Mouse (Mus musculus) forebrain, embryonic 16.5 days (tissue): ENCODE data around the gene Amigo1. TPM values are rescaled to one million over a fixed set of nuclear protein-coding genes. Genes with fewer than 3 reads are reported as not detected.
A peak's percentile ranks its signal among the peaks of the same experiment; 100 is the strongest.
"Not testable (repeated sequence)": the region's sequence is repeated elsewhere in the genome, so short reads cannot be mapped to it uniquely, and the experiment has no call there.

ENCODE experiments used
- ATAC-seq: fragments of 200-750 bp; cut with Nextera tagmentation; 2 replicates; pipeline ENCODE4 v1.8.0; 2017; ENCODE audit warnings: mild to moderate bottlenecking, moderate library complexity
- H3K27ac ChIP-seq: fragments of 300-500 bp; sonication (generic); 2 replicates; pipeline ENCODE4 v1.5.1; 2014; ENCODE audit warnings: low read length, control low read depth
- H3K27me3 ChIP-seq: fragments of 300-500 bp; sonication (generic); replicated peaks from 2 replicates; pipeline ENCODE4 v1.6.1; 2014; ENCODE audit warnings: low read length; ENCODE audit not compliant: control insufficient read depth, insufficient read depth
- H3K36me3 ChIP-seq: fragments of 300-500 bp; sonication (generic); 2 replicates; pipeline ENCODE4 v1.6.1; 2014; ENCODE audit not compliant: control insufficient read depth, insufficient read depth
- H3K4me1 ChIP-seq: fragments of 300-500 bp; sonication (generic); replicated peaks from 2 replicates; pipeline ENCODE4 v1.6.1; 2014; ENCODE audit warnings: low read length; ENCODE audit not compliant: control insufficient read depth, insufficient read depth
- H3K4me2 ChIP-seq: fragments of 300-500 bp; sonication (generic); 2 replicates; pipeline ENCODE4 v1.6.1; 2014; ENCODE audit warnings: mild to moderate bottlenecking, low read length, control low read depth
- H3K4me3 ChIP-seq: fragments of 300-500 bp; sonication (generic); replicated peaks from 2 replicates; pipeline ENCODE4 v1.5.1; 2014; ENCODE audit warnings: mild to moderate bottlenecking, low read length, control low read depth
- H3K9ac ChIP-seq: fragments of 300-500 bp; sonication (generic); replicated peaks from 2 replicates; pipeline ENCODE4 v1.6.1; 2014; ENCODE audit warnings: low read depth, low read length, control low read depth
- H3K9me3 ChIP-seq: fragments of 300-500 bp; sonication (generic); 2 replicates; pipeline ENCODE4 v1.6.1; 2016; ENCODE audit warnings: low read length; ENCODE audit not compliant: control insufficient read depth
- WGBS: fragments of 180-500 bp; shearing (Covaris S2); extraction: QIAGEN DNeasy Blood & Tissue Kit; methylation state at CpG from one replicate; pipeline ENCODE4 v1.1.7; 2014; 5-methylcytosine and 5-hydroxymethylcytosine counted together
- polyA plus RNA-seq: library from polyadenylated mRNA; unstranded; fragments of >200 nt; fragmentation: Nextera tagmentation; extraction: Ambion mirVana; gene quantifications from 2 replicates; pipeline ENCODE4 v1.2.1, GENCODE M21; 2015

Gene Amigo1
- polyA plus RNA-seq, 1 experiment from 2014 or later, result 12.0 TPM

DNA sequence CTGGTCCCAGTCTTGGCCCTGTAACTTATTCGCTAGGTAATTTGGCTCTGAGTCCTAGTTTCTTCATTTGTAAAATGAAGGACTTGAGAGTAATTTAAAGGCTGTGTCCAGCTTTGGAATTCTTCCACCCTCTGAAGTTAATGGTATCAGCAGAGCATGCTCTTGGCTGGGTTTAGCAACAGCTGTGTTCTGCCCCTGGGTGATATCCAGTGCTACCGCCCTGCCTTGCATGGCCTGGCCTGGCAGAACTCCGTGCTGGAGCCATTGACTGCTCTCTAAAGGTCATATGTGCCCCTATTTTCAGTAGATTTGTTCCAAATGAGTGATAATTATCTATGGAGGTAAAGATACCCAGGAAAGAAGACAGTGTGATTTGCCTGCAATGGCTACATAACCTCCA is 34.5 kb downstream of the Amigo1 start:
- 70% methylated on average over 3 of the region's 3 CpGs for WGBS
- H3K9ac ChIP-seq, result no peak overlapping the region
- no peaks in the 10 kb centered on the region for H3K4me1 ChIP-seq

DNA sequence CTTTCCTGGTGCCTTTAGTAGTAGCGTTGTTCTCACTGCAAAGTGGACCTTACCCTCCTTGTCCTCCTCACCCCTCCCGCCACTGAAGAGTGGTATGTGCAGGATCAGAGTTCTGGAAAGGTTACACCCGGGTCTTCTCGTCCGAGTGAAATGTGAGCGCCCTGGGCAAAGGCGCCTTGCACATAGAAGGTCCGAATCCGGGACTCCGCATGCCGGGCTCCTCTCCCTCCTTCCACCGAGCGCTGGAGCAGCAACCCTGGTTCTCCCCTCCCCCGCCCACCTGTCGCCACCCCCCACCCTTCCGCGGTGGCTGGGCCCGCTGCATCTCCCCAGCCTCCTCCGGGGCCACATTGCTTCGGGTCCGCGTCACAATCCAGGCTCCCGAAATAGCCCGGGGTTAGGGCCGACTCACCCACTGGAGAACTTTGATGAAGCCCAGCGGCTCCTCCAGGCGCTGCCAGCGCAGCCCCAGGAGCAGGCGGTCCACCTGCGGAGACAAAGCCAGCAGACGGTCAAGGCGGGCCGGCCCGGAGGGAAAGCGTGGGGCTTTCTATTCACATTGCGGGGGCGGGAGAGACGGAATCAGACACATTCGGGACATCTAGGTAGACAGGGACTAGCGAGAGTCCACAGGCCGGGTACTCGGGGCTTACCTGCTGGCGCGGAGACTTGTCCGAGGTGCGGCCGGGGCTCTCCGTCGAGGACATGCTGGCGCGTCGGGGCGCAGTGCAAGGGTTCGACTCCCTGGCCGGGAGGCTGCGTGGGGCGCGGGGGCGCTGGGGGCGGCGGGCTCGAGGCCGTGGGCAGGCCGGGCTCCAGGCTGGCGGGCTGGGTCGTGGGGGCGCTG is 39.8 kb downstream of the Amigo1 start:
- Histone ChIP-seq H3K27me3 (peaks cover 16% of the 10 kb centered on the region), H3K4me2 (peak overlapping the region; percentile 82), H3K9ac (peak overlapping the region; percentile 47), H3K36me3 (no peaks in the 10 kb centered on the region), H3K27ac (no peak overlapping the region), H3K4me3 (peak overlapping the region; percentile 48), H3K4me1 (peaks cover 16% of the 10 kb centered on the region), H3K9me3 (no peaks in the 10 kb centered on the region)
- peak; percentile 61; the same call in 1 of the 2 replicates for ATAC-seq
- WGBS, result 2% methylated on average over 54 of the region's 67 CpGs

More for the DNA sequence above, 34.5 kb downstream of the Amigo1 start:
- no peak overlapping the region for H3K4me2 ChIP-seq
- peaks cover 6% of the 10 kb centered on the region; the same call in 1 of the 2 replicates for H3K27me3 ChIP-seq
- no peaks in the 10 kb centered on the region for H3K9me3 ChIP-seq
- no peak for ATAC-seq
- H3K4me3 ChIP-seq, result no peak overlapping the region
- H3K36me3 ChIP-seq, result no peaks in the 10 kb centered on the region
- no peak overlapping the region for H3K27ac ChIP-seq

DNA sequence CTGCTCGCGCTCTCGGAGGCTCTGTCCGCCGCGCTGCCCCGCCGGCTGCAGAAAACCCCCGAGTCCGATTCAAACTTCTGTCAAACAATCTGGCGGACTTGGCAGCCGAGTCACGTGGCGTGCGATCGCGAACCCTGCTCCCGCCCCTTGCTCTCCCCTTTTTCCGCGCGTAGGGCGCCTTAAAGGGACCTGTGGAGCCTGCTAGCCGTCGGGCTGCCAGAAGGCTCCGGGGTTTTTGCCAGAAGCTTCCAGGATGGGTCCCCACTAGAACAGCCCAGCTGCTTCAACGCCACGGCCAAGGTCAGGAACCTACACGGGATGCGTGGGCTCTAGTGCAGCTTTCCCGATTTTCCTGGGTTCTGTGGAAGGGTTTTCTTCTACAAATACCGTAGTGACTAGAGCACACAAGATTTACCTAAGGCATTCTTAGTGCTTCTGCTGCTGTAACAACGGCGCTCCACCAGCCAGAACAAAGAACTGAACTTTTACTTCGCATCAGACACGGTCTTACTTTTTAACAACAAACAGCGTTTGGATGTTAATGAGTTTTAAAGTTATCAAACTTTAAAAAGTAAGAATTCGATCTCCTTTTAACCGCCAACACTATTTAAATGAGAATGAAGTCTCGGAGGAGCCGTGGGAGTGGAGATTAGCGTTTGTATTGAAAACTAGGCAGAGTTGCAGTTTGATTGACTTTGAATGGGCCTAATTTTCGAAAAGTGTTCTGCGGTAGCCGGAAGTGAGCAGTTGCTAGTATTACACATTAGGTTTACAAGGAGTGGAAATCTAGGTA is 40.6 kb downstream of the Amigo1 start, which contains the start of gene Sypl2:
TSS of gene Sypl2 (minus strand) at position 91 of the 793 bp plus-strand sequence.
- Histone ChIP-seq H3K27me3 (peaks cover 16% of the 10 kb centered on the region), H3K4me2 (peak within 1 kb of the TSS; percentile 82), H3K4me3 (peak within 1 kb of the TSS; percentile 48), H3K27ac (no peak within 1 kb of the TSS), H3K9ac (peak within 1 kb of the TSS; percentile 47), H3K9me3 (no peaks in the 10 kb centered on the region), H3K36me3 (no peaks in the 10 kb centered on the region), H3K4me1 (peaks cover 16% of the 10 kb centered on the region)
- WGBS, result under 1% methylated on average over 43 of the region's 44 CpGs
- peak; percentile 63 for ATAC-seq

DNA sequence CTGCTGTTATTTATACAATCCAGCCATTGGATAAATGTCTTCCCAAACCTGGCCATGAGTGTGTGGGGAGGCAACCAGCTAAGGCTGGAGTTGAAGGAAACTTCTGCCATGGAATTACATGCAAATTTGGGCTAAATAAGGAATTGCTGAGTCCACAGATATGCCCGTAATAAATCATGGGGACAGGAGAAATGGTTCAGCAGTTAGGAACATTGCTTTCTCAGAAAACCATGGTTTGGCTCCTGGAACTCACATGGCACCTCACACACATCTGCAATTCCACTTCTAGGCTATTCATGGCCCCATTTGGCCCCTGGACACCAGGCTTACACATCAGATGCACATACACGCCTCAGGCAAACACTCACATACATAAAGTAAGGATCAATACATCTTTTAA is 41.4 kb downstream of the Amigo1 start:
- Histone ChIP-seq H3K4me3 (no peak overlapping the region), H3K9me3 (no peaks in the 10 kb centered on the region), H3K9ac (no peak overlapping the region), H3K27me3 (peaks cover 16% of the 10 kb centered on the region), H3K4me1 (peaks cover 16% of the 10 kb centered on the region), H3K27ac (no peak overlapping the region), H3K4me2 (peak overlapping the region; percentile 82), H3K36me3 (no peaks in the 10 kb centered on the region)
- no peak for ATAC-seq
- WGBS, result 80% methylated on average over 2 of the region's 2 CpGs

DNA sequence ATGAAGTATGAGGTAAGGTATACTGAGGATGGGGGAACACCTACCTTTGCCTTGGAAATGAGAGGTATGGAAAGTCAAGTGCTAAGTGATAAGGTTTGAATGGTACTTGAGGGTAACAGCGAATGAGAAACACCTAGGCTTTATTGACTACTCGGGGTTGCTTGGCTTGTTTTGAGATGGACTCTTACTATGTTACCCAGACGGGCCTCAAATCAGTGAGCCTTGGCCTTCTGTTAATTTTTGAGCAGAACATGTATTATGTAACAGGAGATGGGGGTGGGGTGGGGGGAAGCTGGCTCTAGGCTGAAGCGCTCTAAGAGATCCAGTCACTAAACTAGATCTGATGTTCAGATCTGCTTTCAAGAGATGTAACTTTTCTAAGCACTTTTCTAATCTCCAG is 45.5 kb downstream of the Amigo1 start:
- Histone ChIP-seq H3K36me3 (no peaks in the 10 kb centered on the region), H3K27me3 (peaks cover 8% of the 10 kb centered on the region), H3K9ac (no peak overlapping the region), H3K27ac (no peak overlapping the region), H3K4me2 (no peak overlapping the region), H3K9me3 (no peaks in the 10 kb centered on the region), H3K4me1 (peaks cover 7% of the 10 kb centered on the region), H3K4me3 (no peak overlapping the region)
- 95% methylated on average over 4 of the region's 4 CpGs for WGBS
- no peak for ATAC-seq

DNA sequence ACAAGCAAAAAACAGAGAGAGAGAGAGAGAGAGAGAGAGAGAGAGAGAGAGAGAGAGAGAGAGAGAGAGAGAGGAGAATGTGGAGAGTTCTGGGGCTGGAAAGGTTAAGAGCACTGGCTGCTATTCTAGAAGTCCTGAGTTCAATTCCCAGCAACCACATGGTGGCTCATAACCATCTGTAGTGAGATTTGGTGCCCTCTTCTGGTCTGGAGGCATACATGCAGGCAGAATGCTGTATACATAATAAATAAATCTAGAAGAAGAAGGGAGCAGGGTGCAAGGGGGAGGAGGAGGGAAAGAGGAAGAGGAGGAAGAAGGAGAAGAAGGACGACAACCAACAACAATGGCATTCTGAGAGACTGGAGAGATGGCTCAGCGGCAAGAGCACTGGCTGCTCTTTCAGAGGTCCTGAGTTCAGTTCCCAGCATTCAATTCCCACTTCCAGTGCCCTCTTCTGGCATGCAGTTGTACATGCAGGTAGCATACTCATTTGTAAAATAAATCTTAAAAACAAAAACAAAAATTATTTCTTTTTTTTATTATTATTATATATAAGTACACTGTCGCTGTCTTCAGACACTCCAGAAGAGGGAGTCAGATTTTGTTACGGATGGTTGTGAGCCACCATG is 51.5 kb downstream of the Amigo1 start:
- not testable (repeated sequence) for ATAC-seq, H3K4me2 ChIP-seq, H3K4me1 ChIP-seq, H3K4me3 ChIP-seq, H3K9ac ChIP-seq, H3K36me3 ChIP-seq, H3K27me3 ChIP-seq, H3K27ac ChIP-seq, H3K9me3 ChIP-seq
- WGBS, result 88% methylated on average over 4 of the region's 4 CpGs

DNA sequence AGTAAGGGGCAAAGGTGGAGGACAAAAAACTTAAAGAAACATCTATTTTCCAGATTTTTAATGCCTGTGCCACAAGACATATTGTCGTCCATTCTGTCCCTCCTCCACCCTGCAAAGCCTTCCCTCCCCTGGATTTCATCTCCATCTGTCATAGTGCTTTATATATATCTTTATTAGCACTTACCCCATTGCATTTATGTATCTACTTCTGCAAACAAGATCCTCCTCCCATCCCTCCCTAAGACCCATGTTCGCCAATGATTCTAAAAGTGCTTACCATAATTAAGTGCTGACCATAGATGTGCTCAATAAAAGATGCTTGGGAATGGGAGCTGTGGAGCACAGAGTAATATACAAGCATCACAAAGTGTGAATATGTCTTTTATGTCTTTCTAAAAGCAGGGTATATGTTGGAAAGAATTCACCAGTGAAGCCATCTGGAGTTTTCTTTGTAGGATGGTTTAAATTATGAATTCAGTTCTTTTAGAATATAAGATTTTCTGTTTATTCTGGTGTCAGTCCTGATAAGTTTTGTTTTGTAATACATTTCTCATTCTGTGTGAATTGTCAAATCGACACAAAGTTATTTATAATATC is 55.2 kb downstream of the Amigo1 start:
- no peak for ATAC-seq
- H3K4me1 ChIP-seq, result no peaks in the 10 kb centered on the region
- H3K36me3 ChIP-seq, result no peaks in the 10 kb centered on the region
- H3K4me2 ChIP-seq, result no peak overlapping the region
- H3K9ac ChIP-seq, result no peak overlapping the region
- no peaks in the 10 kb centered on the region for H3K27me3 ChIP-seq
- H3K9me3 ChIP-seq, result no peaks in the 10 kb centered on the region
- no peak overlapping the region for H3K27ac ChIP-seq
- no peak overlapping the region for H3K4me3 ChIP-seq
- WGBS, result 91% methylated on average over 3 of the region's 3 CpGs
